Mouse (Mus musculus) urinary bladder, adult 2 months (tissue): ENCODE data around the gene Fopnl. TPM values are rescaled to one million over a fixed set of nuclear protein-coding genes. Genes with fewer than 3 reads are reported as not detected.

Experiments
- DNase-seq: peaks from one replicate; pipeline ENCODE4 v3.0.0; 2022; ENCODE audit warnings: low spot score
- polyA plus RNA-seq: library from polyadenylated mRNA; depleted of rRNA; stranded (reverse); fragments of >200 nt; gene quantifications from 2 replicates; pipeline ENCODE4 v1.2.3, GENCODE M21; 2012; rRNA removed

The Fopnl gene
- polyA plus RNA-seq = 51.7 and 59.6 TPM in 2 replicates

- DNase-seq = peak; percentile 90
Observed at GRCm38 (mm10) chr16:14316884-14317876, at the start of gene Fopnl. Gene Fopnl, minus strand, starts transcription at chr16:14317405.

- no peak for DNase-seq
Observed at GRCm38 (mm10) chr16:14366017-14366416, 48.8 kb upstream of the Fopnl start.

GRCm38 (mm10) chr16:14365457-14365856 lies 48.3 kb upstream of the Fopnl start:
- no peak for DNase-seq

- DNase-seq = no peak
Observed at GRCm38 (mm10) chr16:14364066-14364465, 46.9 kb upstream of the Fopnl start.

GRCm38 (mm10) chr16:14363496-14363895 lies 46.3 kb upstream of the Fopnl start:
- DNase-seq = no peak

GRCm38 (mm10) chr16:14362099-14362820 lies 45.1 kb upstream of the Fopnl start:
- no peak for DNase-seq

GRCm38 (mm10) chr16:14361362-14362098 lies 44.3 kb upstream of the Fopnl start, which contains the start of gene Abcc1:
Gene Abcc1, plus strand, starts transcription at chr16:14361558.
- DNase-seq = peak; percentile 76

- no peak for DNase-seq
Observed at GRCm38 (mm10) chr16:14360931-14361330, 43.7 kb upstream of the Fopnl start.

GRCm38 (mm10) chr16:14358531-14358930 lies 41.3 kb upstream of the Fopnl start:
- no peak for DNase-seq

GRCm38 (mm10) chr16:14357859-14358258 lies 40.7 kb upstream of the Fopnl start:
- no peak for DNase-seq

- DNase-seq = no peak
Observed at GRCm38 (mm10) chr16:14352663-14353062, 35.5 kb upstream of the Fopnl start.

- DNase-seq = no peak
Observed at GRCm38 (mm10) chr16:14352234-14352633, 35.0 kb upstream of the Fopnl start.

- no peak for DNase-seq
Observed at GRCm38 (mm10) chr16:14351571-14351970, 34.4 kb upstream of the Fopnl start.

GRCm38 (mm10) chr16:14344967-14345366 lies 27.8 kb upstream of the Fopnl start:
- DNase-seq = no peak

- DNase-seq = no peak
Observed at GRCm38 (mm10) chr16:14328156-14328555, 11.0 kb upstream of the Fopnl start.

GRCm38 (mm10) chr16:14320494-14320893 lies 3.3 kb upstream of the Fopnl start:
- no peak for DNase-seq

- DNase-seq = no peak
Observed at GRCm38 (mm10) chr16:14319681-14320080, 2.5 kb upstream of the Fopnl start.

- DNase-seq = no peak
Observed at GRCm38 (mm10) chr16:14312914-14313313, 4.3 kb downstream of the Fopnl start.

- no peak for DNase-seq
Observed at GRCm38 (mm10) chr16:14311371-14311770, 5.8 kb downstream of the Fopnl start.

GRCm38 (mm10) chr16:14309833-14310232 lies 7.4 kb downstream of the Fopnl start:
- no peak for DNase-seq

GRCm38 (mm10) chr16:14308245-14309073 lies 8.7 kb downstream of the Fopnl start:
- no peak for DNase-seq
